Mouse (Mus musculus) ES-Bruce4 (cell line): ENCODE data around the gene Gnb5. TPM values are rescaled to one million over a fixed set of nuclear protein-coding genes. Genes with fewer than 3 reads are reported as not detected.

Source experiments
- H3K27ac ChIP-seq: 2 replicates; pipeline ENCODE4 v1.5.1; 2012; ENCODE audit warnings: low read length, inconsistent platforms; ENCODE audit not compliant: insufficient read depth
- H3K27me3 ChIP-seq: 2 replicates; pipeline ENCODE4 v1.6.1; 2012; ENCODE audit warnings: mild to moderate bottlenecking, low read length, inconsistent platforms; ENCODE audit not compliant: control insufficient read depth, poor library complexity, insufficient read depth, severe bottlenecking
- H3K36me3 ChIP-seq: 2 replicates; pipeline ENCODE4 v1.6.1; 2012; ENCODE audit warnings: inconsistent platforms, mild to moderate bottlenecking, low read length, moderate library complexity; ENCODE audit not compliant: control insufficient read depth, poor library complexity, insufficient read depth, severe bottlenecking
- H3K4me1 ChIP-seq: one replicate; pipeline ENCODE4 v1.8.1; 2011; ENCODE audit warnings: low read length; ENCODE audit not compliant: control insufficient read depth, insufficient read depth
- H3K4me3 ChIP-seq: 2 replicates; pipeline ENCODE4 v1.5.1; 2011; ENCODE audit warnings: low read depth, mild to moderate bottlenecking, low read length
- H3K9ac ChIP-seq: 2 replicates; pipeline ENCODE4 v1.6.1; 2012; ENCODE audit warnings: low read depth, mild to moderate bottlenecking, inconsistent platforms; ENCODE audit not compliant: poor library complexity, severe bottlenecking
- H3K9me3 ChIP-seq: replicated peaks from 2 replicates; pipeline ENCODE4 v1.6.1; 2012; ENCODE audit warnings: mild to moderate bottlenecking, low read length, inconsistent platforms; ENCODE audit not compliant: control insufficient read depth, poor library complexity, insufficient read depth, severe bottlenecking
- CTCF ChIP-seq: IDR thresholded peaks from one replicate; pipeline ENCODE4 v1.8.1; 2011; ENCODE audit warnings: low read depth, low read length
- EP300 ChIP-seq: IDR thresholded peaks from 2 replicates; pipeline ENCODE4 v1.6.1; 2011; ENCODE audit warnings: low read depth, low read length; ENCODE audit not compliant: insufficient read depth
- POLR2A ChIP-seq: IDR thresholded peaks from one replicate; pipeline ENCODE4 v1.8.1; 2011; ENCODE audit warnings: low read length; ENCODE audit not compliant: insufficient read depth
- polyA plus RNA-seq: library from polyadenylated mRNA; stranded (reverse); fragments of >200 nt; gene quantifications from 2 replicates; pipeline ENCODE4 v1.2.4, GENCODE M21; 2011; ENCODE audit warnings: low read depth; ENCODE audit not compliant: missing spikeins, insufficient read depth, insufficient read length

Gnb5 gene
- polyA plus RNA-seq, 1 experiment: 3.3 TPM

- Histone ChIP-seq H3K36me3 (no peaks in the 10 kb centered on the region), H3K9ac (no peak overlapping the region), H3K27me3 (no peaks in the 10 kb centered on the region), H3K4me1 (no peaks in the 10 kb centered on the region), H3K9me3 (no peaks in the 10 kb centered on the region), H3K4me3 (no peak overlapping the region), H3K27ac (no peak overlapping the region)
- TF ChIP-seq EP300: no peak
- TF ChIP-seq CTCF: no peak
- TF ChIP-seq POLR2A: no peak
These were observed 23.9 kb upstream of the Gnb5 start for GRCm38 (mm10) chr9:75282179-75282578.

- Histone ChIP-seq H3K36me3 (no peaks in the 10 kb centered on the region), H3K27me3 (no peaks in the 10 kb centered on the region), H3K9me3 (no peaks in the 10 kb centered on the region), H3K9ac (no peak overlapping the region), H3K4me3 (no peak overlapping the region), H3K27ac (no peak overlapping the region), H3K4me1 (no peaks in the 10 kb centered on the region)
- TF ChIP-seq EP300 (no peak), CTCF (peak; percentile 60)
These were observed 23.3 kb upstream of the Gnb5 start for GRCm38 (mm10) chr9:75282830-75283229.

GRCm38 (mm10) chr9:75283636-75284035, 22.5 kb upstream of the Gnb5 start:
- Histone ChIP-seq H3K36me3 (no peaks in the 10 kb centered on the region), H3K27me3 (no peaks in the 10 kb centered on the region), H3K9me3 (no peaks in the 10 kb centered on the region), H3K4me1 (no peaks in the 10 kb centered on the region), H3K9ac (no peak overlapping the region), H3K27ac (no peak overlapping the region), H3K4me3 (no peak overlapping the region)
- no peak for TF ChIP-seq EP300
- TF ChIP-seq CTCF: no peak
- no peak for TF ChIP-seq POLR2A

DNA sequence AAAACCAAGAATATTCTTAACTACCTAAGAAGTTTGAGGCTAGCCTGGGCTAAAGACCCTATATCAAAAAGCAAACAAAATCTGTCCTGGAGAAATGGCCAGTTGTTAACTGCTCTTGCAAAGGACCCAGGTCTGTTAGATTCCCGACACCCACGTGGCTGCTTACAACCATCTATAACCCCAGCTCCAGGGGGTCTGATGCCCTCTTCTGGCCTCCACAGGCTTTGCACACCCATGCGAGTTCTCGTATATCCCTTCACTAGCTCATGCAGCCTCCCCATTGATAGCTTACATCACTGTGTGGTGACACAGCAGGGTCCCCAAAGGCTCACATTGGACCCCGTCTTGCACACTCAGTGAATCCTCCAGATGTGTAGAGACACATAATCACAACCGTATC, 20.7 kb upstream of the Gnb5 start:
- no peaks in the 10 kb centered on the region for H3K9me3 ChIP-seq
- H3K4me1 ChIP-seq: no peaks in the 10 kb centered on the region
- no peak overlapping the region for H3K4me3 ChIP-seq
- no peaks in the 10 kb centered on the region for H3K27me3 ChIP-seq
- no peak overlapping the region for H3K27ac ChIP-seq
- H3K36me3 ChIP-seq: no peaks in the 10 kb centered on the region
- no peak overlapping the region for H3K9ac ChIP-seq
- no peak for TF ChIP-seq POLR2A
- no peak for TF ChIP-seq EP300
- peak; percentile 59 for TF ChIP-seq CTCF

DNA sequence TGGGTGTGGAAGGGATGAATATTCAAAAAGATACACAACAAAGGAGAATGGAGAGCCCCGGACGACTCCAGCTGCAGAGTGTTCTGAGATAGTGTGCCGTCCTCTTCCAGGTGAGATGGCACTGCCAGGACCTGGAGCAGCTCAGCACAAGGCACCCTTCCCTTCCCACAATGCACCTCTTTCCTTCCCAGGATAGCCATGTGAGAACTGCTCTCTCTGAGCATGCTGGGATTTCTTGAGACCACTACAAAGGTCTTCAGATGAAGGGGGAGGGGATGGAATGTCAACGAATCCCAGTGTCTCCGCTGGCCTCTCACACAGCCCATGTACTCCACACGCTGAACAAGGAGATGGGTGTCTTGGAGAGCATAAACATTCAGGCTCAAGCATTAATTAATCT, 18.5 kb upstream of the Gnb5 start:
- no peaks in the 10 kb centered on the region for H3K36me3 ChIP-seq
- H3K9ac ChIP-seq: no peak overlapping the region
- H3K27me3 ChIP-seq: no peaks in the 10 kb centered on the region
- H3K4me3 ChIP-seq: no peak overlapping the region
- no peaks in the 10 kb centered on the region for H3K4me1 ChIP-seq
- no peak for TF ChIP-seq EP300
- no peak for TF ChIP-seq POLR2A
- TF ChIP-seq CTCF: no peak
- H3K9me3 ChIP-seq: no peaks in the 10 kb centered on the region
- H3K27ac ChIP-seq: no peak overlapping the region

DNA sequence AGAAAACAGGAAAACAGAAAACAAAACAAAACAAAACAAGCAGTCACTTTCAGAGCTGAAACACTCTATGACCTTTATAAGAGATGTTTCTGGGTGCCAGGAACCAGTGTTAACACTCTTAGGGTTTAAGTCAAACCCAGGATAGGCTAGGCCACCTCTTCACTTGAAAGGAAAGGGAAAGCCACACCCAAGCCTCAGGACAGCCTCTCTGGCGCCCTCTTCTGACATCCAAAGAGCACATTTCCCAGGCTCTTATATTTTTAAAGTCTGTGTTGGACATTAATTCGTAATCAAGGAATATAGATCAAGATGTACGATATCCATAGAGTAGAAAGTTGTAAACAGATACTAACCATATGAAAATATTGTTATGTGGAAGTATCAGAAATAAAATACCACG, 16.5 kb upstream of the Gnb5 start:
- H3K36me3 ChIP-seq: no peaks in the 10 kb centered on the region
- H3K27me3 ChIP-seq: no peaks in the 10 kb centered on the region
- no peak overlapping the region for H3K4me3 ChIP-seq
- no peaks in the 10 kb centered on the region for H3K9me3 ChIP-seq
- H3K27ac ChIP-seq: no peak overlapping the region
- H3K4me1 ChIP-seq: no peaks in the 10 kb centered on the region
- no peak for TF ChIP-seq EP300
- TF ChIP-seq POLR2A: no peak
- peak; percentile 60 for TF ChIP-seq CTCF
- no peak overlapping the region for H3K9ac ChIP-seq
